Mouse (Mus musculus): ENCODE data around the gene Rpsa. TPM values are rescaled to one million over a fixed set of nuclear protein-coding genes. Genes with fewer than 3 reads are reported as not detected.

The Rpsa gene
- total RNA-seq, 4 experiments from 2014 or later, result 400 to 515 (median 436) TPM

GRCm38 (mm10) chr9:120163862-120164261, 36.4 kb downstream of the Rpsa start:
- no peak for DNase-seq (ENCODE audit: low spot score in 2 of 2)

DNA sequence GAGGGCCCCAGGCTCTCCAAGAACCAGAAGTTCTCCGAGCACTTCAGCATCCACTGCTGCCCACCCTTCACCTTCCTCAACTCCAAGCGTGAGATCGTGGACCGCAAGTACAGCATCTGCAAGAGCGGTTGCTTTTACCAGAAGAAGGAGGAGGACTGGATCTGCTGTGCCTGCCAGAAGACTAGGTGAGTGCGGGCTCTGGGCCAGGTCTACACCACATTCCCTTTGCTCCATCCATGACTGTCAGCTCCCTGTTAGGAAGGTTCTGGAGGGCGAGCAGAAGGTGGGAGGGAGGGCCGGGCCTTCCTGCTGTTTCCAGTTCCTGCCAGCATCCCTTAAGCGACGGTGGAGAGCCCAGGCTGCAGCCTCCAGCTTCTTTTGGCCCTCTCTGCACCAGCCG, 40.3 kb downstream of the Rpsa start:
- no peak for DNase-seq (ENCODE audit: low spot score in 2 of 2)

DNA sequence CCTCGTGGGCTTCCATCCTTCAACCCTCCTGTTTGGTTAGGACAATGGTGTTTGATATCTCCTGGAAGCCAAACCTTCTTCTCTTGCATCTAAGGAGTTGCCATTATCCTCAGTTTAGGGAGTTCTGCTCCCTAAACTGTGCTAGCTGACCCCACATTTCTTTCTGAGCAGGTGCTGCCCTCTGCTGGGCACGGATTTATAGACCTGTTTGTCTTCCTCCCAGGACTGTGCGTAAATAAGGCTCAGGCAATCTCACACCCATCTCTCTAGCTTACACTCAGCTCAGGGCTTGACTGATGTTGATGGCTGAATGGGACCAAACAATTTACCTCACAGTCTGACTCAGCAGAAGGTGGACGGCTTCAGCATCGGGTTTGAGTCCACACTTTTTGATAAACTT, 43.8 kb downstream of the Rpsa start:
- peak in 1 of 2 experiments; percentile 74 for DNase-seq (ENCODE audit: low spot score in 2 of 2)

GRCm38 (mm10) chr9:120174436-120175137, 47.1 kb downstream of the Rpsa start:
- peak; percentile 48 to 62 for DNase-seq (ENCODE audit: low spot score in 2 of 2)

DNA sequence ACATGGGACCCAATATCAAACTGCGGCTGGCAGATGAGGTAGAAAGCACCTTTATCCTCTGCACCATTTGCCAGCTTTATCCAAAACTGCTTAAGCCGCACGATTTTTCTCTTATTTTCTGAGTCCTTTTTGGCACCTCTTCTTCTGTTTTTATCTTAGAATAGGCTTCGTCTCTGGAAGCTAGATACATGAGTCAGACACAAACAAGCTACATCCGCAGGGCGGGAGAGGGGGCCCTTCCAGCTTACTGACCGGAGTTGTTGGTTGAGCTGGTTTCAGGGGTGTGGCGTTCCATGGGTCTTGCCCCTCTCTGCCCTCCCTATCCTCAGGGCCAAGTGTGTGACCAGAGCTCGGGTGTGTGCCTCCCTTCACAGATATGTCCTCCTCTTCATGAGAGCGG, 51.3 kb downstream of the Rpsa start:
- DNase-seq (ENCODE audit: low spot score in 2 of 2), result no peak

Other genes with a start within 250 kb of the Rpsa start
- gene Wdr48, start 232.8 kb upstream of the Rpsa start, total RNA-seq (2022), result 10 to 100 TPM; 64.3 to 81.2 (median 74.6) TPM
- 10 to 100 TPM; 30.5 to 35.7 (median 34.1) TPM for gene Gorasp1, start 190.1 kb upstream of the Rpsa start, total RNA-seq (2022)
- gene Ttc21a, start 190.1 kb upstream of the Rpsa start, total RNA-seq (2022), result 1 to 10 TPM; 1.2 to 2.8 (median 1.4) TPM
- gene Csrnp1, start 143.0 kb upstream of the Rpsa start, total RNA-seq (2022), result 10 to 100 TPM; 12.1 to 24.1 (median 14.6) TPM
- gene Xirp1, start 104.1 kb upstream of the Rpsa start, total RNA-seq (2022), result under 1 TPM; 0.06 to 0.25 (median 0.10) TPM
- gene Cx3cr1, start 57.8 kb upstream of the Rpsa start, total RNA-seq (2022), result 100 to 1,000 TPM in 2 of 4 experiments, 10 to 100 TPM in 2; 28.2 to 108 (median 66.4) TPM
- gene Ccr8, start 35.6 kb upstream of the Rpsa start, total RNA-seq (2022), result not detected
- gene Slc25a38, start 17.3 kb upstream of the Rpsa start, total RNA-seq (2022), result 10 to 100 TPM; 23.5 to 31.8 (median 26.7) TPM
- gene Mobp, start 22.0 kb downstream of the Rpsa start, total RNA-seq (2022), result 100 to 1,000 TPM; 395 to 477 (median 422) TPM
- 10 to 100 TPM; 45.8 to 63.9 (median 55.6) TPM for gene Myrip, start 173.8 kb downstream of the Rpsa start, total RNA-seq (2022)